Mouse (Mus musculus) embryonic facial prominence, embryonic 10.5 days (tissue): Measurements from ENCODE around the gene Gpr153. TPM values are rescaled to one million over a fixed set of nuclear protein-coding genes. Genes with fewer than 3 reads are reported as not detected.
A peak's percentile ranks its signal among the peaks of the same experiment; 100 is the strongest.

Experiments used
- DNase-seq: peaks from one replicate; pipeline ENCODE4 v3.0.0-alpha.2; 2017; ENCODE audit warnings: low spot score
- H3K27ac ChIP-seq: fragments of 300-500 bp; sonication (generic); replicated peaks from 2 replicates; pipeline ENCODE4 v1.5.1; 2016; ENCODE audit warnings: mild to moderate bottlenecking
- H3K27me3 ChIP-seq: fragments of 300-500 bp; sonication (generic); replicated peaks from 2 replicates; pipeline ENCODE4 v1.6.1; 2016; ENCODE audit warnings: low read depth, mild to moderate bottlenecking; ENCODE audit not compliant: poor library complexity, severe bottlenecking
- H3K36me3 ChIP-seq: fragments of 300-500 bp; sonication (generic); replicated peaks from 2 replicates; pipeline ENCODE4 v1.6.1; 2016; ENCODE audit warnings: mild to moderate bottlenecking, moderate library complexity
- H3K4me1 ChIP-seq: fragments of 300-500 bp; sonication (generic); 2 replicates; pipeline ENCODE4 v1.6.1; 2016
- H3K4me3 ChIP-seq: fragments of 300-500 bp; sonication (generic); 2 replicates; pipeline ENCODE4 v1.5.1; 2016; ENCODE audit warnings: mild to moderate bottlenecking, moderate library complexity
- H3K9me3 ChIP-seq: fragments of 300-500 bp; sonication (generic); 2 replicates; pipeline ENCODE4 v1.6.1; 2016; ENCODE audit warnings: mild to moderate bottlenecking
- WGBS: fragments of 180-500 bp; shearing (Covaris S2); methylation state at CpG from one replicate; pipeline ENCODE4 v1.1.7; 2016; 5-methylcytosine and 5-hydroxymethylcytosine counted together
- polyA plus RNA-seq: library from polyadenylated mRNA; unstranded; fragments of >200 nt; fragmentation: Nextera tagmentation; extraction: Ambion mirVana; gene quantifications from 2 replicates; pipeline ENCODE4 v1.2.1, GENCODE M21; 2016

The Gpr153 gene
- polyA plus RNA-seq, 1 experiment from 2014 or later = 2.7 TPM

GRCm38 (mm10) chr4:152282721-152283120 lies 8.7 kb downstream of the Gpr153 start:
- 18% methylated on average over 34 of the region's 34 CpGs for WGBS
- H3K27ac ChIP-seq = no peak overlapping the region; the same call in 1 of the 2 replicates
- no peak for DNase-seq

GRCm38 (mm10) chr4:152283186-152283950 lies 9.3 kb downstream of the Gpr153 start:
- no peaks in the 10 kb centered on the region for H3K9me3 ChIP-seq
- H3K27ac ChIP-seq = no peak overlapping the region; the same call in 1 of the 2 replicates
- H3K4me3 ChIP-seq = peak overlapping the region; percentile 51
- 0 out of 2 replicates have a peak, but pooled peaks cover 3% of the 10 kb centered on the region for H3K36me3 ChIP-seq
- 3% methylated on average over 70 of the region's 70 CpGs for WGBS
- peaks cover 99% of the 10 kb centered on the region for H3K27me3 ChIP-seq
- peaks cover 37% of the 10 kb centered on the region for H3K4me1 ChIP-seq
- peak; percentile 93 for DNase-seq

More at GRCm38 (mm10) chr4:152282721-152283120, 8.7 kb downstream of the Gpr153 start:
- H3K4me1 ChIP-seq = peaks cover 32% of the 10 kb centered on the region
- H3K9me3 ChIP-seq = no peaks in the 10 kb centered on the region
- peak overlapping the region; percentile 51 for H3K4me3 ChIP-seq
- peaks cover 92% of the 10 kb centered on the region for H3K27me3 ChIP-seq
- 0 out of 2 replicates have a peak, but pooled peaks cover 3% of the 10 kb centered on the region for H3K36me3 ChIP-seq

DNA sequence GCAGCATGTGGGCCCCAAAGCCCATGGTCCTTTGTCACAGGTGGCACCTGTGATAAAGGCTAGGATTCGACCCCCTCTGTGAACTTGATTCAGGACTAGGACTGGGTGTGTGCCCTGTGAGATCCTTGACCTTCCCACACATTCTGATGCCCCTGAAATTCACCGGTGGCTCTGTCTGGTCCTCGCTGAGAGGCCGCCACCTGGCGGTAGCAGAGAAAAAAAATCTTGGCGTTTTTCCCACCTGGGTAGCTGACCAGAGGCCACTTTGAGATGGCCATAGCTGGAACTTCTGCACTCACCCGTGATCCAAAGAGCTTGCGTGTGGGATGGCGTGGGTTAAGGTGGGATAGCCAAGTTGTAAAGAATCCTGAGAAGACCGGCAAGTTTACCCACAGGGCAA lies 11.5 kb downstream of the Gpr153 start:
- H3K27me3 ChIP-seq = peaks cover 99% of the 10 kb centered on the region
- DNase-seq = peak; percentile 70
- no peak overlapping the region for H3K4me3 ChIP-seq
- no peak overlapping the region for H3K27ac ChIP-seq
- peaks cover 2% of the 10 kb centered on the region; the same call in 1 of the 2 replicates for H3K9me3 ChIP-seq
- no peaks in the 10 kb centered on the region for H3K36me3 ChIP-seq
- 4% methylated on average over 10 of the region's 10 CpGs for WGBS
- H3K4me1 ChIP-seq = peaks cover 46% of the 10 kb centered on the region

GRCm38 (mm10) chr4:152286183-152286582 lies 12.2 kb downstream of the Gpr153 start:
- peaks cover 52% of the 10 kb centered on the region for H3K4me1 ChIP-seq

GRCm38 (mm10) chr4:152286887-152287286 lies 12.9 kb downstream of the Gpr153 start:
- Histone ChIP-seq H3K4me1 (peaks cover 59% of the 10 kb centered on the region), H3K27me3 (peaks cover 99% of the 10 kb centered on the region), H3K4me3 (peak overlapping the region; percentile 8; the same call in 1 of the 2 replicates), H3K9me3 (peaks cover 2% of the 10 kb centered on the region; the same call in 1 of the 2 replicates), H3K27ac (no peak overlapping the region), H3K36me3 (no peaks in the 10 kb centered on the region)
- WGBS = 4% methylated on average over 26 of the region's 26 CpGs
- DNase-seq = peak; percentile 84

More at GRCm38 (mm10) chr4:152286183-152286582, 12.2 kb downstream of the Gpr153 start:
- no peak for DNase-seq
- Histone ChIP-seq H3K36me3 (no peaks in the 10 kb centered on the region), H3K27ac (no peak overlapping the region), H3K27me3 (peaks cover 99% of the 10 kb centered on the region), H3K4me3 (peak overlapping the region; percentile 43), H3K9me3 (peaks cover 2% of the 10 kb centered on the region; the same call in 1 of the 2 replicates)
- 2% methylated on average over 32 of the region's 32 CpGs for WGBS

DNA sequence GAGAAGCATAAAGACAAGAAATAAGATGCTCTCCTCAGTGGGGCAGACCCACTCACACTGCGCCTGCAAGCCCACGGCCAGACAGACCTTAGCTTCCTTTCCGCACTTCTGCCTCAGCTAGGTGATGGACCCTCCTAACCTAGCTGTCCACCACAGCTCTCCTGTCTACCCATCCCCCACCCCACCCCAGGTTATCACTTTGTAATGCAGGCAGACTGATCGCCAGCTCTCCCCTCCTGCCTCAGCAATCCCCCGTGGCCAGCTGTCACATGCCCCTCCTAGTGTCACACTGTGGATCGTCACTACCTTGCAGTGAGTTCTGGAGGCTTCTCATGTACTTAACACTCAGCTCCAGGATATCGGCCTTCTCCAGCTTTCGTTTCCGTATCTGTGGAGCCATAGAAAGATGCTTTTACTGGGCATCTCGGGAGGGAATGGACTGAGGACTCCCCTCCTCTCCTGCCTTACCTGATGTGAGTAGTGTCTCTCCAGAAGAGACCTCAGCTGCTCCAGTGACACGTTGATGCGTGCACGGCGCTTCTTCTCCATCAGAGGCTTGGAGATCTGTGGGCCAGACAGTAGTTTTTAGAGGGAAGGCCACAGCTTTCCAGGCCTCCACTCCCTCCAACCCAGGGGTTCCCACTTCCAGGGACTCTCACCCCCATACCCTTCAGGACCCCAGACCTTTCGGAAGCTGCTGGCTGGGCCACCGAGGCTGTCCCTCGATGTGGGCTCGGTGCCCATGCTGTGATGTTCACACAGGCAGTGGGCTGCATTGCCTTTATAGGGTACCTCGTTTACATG lies 13.5 kb downstream of the Gpr153 start:
- H3K36me3 ChIP-seq = no peaks in the 10 kb centered on the region
- H3K27ac ChIP-seq = no peak overlapping the region
- H3K4me1 ChIP-seq = peaks cover 66% of the 10 kb centered on the region
- 9% methylated on average over 19 of the region's 19 CpGs for WGBS
- H3K9me3 ChIP-seq = peaks cover 2% of the 10 kb centered on the region; the same call in 1 of the 2 replicates
- no peak for DNase-seq
- peaks cover 99% of the 10 kb centered on the region for H3K27me3 ChIP-seq
- peak overlapping the region; percentile 8; the same call in 1 of the 2 replicates for H3K4me3 ChIP-seq

DNA sequence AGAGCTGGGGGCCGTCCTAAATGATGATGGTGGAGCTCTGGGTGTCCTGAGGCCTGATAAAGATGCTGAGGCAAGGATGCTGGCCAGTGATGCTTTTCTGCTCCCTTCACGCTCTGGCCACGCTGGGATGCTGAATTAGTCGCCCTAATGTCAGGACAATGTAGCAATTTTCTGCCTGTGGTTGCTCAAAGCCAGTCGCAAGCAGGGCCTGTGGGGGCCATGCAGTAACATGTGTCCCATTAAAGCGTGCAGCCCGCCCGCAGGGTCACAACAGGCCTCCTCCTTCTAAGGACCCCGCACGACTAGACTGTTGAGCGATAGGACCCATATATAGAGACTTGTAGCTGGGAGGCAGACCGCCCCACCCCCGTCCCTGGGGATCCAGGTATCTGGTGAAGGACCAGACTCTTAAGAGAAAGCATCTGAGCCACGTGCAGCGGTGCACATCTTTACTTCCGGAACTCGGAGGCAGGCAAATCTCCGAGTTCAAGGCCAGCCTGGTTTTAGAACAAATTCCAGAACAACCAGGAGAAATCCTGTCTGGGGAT lies 14.4 kb downstream of the Gpr153 start:
- no peaks in the 10 kb centered on the region for H3K36me3 ChIP-seq
- H3K4me1 ChIP-seq = peaks cover 66% of the 10 kb centered on the region
- no peak overlapping the region for H3K4me3 ChIP-seq
- DNase-seq = peak; percentile 37
- peaks cover 99% of the 10 kb centered on the region for H3K27me3 ChIP-seq
- 40% methylated on average over 18 of the region's 18 CpGs for WGBS
- peaks cover 2% of the 10 kb centered on the region; the same call in 1 of the 2 replicates for H3K9me3 ChIP-seq
- H3K27ac ChIP-seq = no peak overlapping the region

DNA sequence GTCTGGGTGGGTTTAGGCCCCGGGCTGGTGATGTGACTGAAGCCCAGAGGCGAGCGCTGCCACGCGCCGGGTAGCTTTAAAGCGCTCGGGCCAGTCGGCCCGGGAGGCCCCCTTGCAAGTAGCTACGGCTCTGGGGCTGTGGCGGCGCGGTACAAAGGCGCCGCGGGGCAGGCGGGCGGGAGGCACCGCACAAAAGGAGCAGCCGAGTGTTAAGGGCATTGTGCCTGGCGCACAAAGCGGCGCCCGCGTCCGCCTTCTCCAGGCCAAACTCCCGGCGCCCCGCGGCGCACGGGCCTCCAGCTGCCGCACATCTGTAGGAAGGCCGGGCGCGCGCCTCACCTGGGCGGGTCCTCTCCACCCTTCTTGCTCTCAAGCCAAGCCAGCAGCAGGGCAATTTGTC lies 16.4 kb downstream of the Gpr153 start:
- under 1% methylated on average over 39 of the region's 39 CpGs for WGBS
- Histone ChIP-seq H3K36me3 (no peaks in the 10 kb centered on the region), H3K27ac (no peak overlapping the region), H3K9me3 (peaks cover 2% of the 10 kb centered on the region; the same call in 1 of the 2 replicates), H3K27me3 (peaks cover 99% of the 10 kb centered on the region), H3K4me3 (peak overlapping the region; percentile 48), H3K4me1 (peaks cover 74% of the 10 kb centered on the region)
- peak; percentile 60 for DNase-seq

GRCm38 (mm10) chr4:152290991-152291390 lies 17.0 kb downstream of the Gpr153 start:
- Histone ChIP-seq H3K4me3 (peak overlapping the region; percentile 48; the same call in 1 of the 2 replicates), H3K27me3 (peaks cover 99% of the 10 kb centered on the region), H3K27ac (no peak overlapping the region), H3K9me3 (peaks cover 2% of the 10 kb centered on the region; the same call in 1 of the 2 replicates), H3K36me3 (no peaks in the 10 kb centered on the region), H3K4me1 (peaks cover 79% of the 10 kb centered on the region)
- 6% methylated on average over 11 of the region's 11 CpGs for WGBS
- DNase-seq = no peak

DNA sequence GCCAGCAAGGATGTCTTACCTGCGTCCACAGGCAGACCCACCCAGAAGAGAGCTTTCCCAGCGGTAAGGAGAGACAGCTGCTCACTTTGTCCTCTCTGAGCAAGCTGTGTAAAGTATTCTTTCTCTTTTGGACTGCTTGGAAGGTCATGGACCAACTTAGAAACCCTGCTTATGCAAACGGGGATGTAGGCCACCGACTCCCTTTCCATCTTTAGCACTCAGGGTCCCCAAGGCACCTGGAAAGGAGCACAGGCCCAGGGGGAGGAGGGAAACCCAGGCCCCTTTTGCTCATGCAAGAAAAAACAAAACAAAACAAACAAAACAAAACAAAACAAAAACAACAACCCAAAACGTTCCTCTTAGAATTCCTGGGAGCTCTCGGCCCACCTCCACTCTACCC lies 17.5 kb downstream of the Gpr153 start, which contains the start of gene Hes3:
Gene Hes3 (minus strand): TSS at position 101 of the 400 bp plus-strand sequence.
- Histone ChIP-seq H3K9me3 (peaks cover 2% of the 10 kb centered on the region; the same call in 1 of the 2 replicates), H3K4me1 (peaks cover 78% of the 10 kb centered on the region), H3K36me3 (no peaks in the 10 kb centered on the region), H3K4me3 (peak within 1 kb of the TSS; percentile 48), H3K27me3 (peaks cover 98% of the 10 kb centered on the region), H3K27ac (no peak within 1 kb of the TSS)
- no peak for DNase-seq
- WGBS = 21% methylated on average over 6 of the region's 6 CpGs

DNA sequence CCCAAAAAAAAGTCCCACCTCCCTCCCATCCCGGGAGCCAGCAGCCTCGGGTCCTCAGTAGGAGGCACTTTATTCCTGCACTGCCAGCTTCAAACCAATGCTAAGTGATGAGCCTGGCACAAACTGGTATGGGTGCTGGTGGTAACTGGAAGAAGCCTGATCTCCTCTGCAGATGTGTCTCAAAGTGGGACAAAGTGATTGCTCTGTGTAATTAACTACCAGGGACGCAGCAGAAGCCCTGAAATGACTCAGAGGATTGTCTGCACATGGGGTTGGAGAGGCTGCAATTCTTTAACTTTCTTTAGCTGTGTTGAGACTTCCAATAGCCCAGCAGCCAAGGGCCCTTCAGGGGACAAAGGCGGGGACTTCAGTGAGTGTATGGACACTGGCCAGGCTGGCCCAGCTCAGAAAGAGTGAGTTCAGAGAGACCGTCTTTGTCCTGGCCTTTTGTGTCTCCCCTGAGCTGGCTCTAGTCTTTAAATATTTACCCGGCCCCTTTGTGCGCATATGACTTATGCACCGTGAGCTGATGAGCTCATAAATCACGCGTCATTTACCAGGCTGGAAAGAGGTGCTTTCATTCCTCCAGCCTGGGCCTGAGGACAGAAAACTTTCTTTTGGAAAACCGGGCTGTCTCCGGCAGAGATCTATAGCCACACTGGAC lies 18.2 kb downstream of the Gpr153 start:
- Histone ChIP-seq H3K27me3 (peaks cover 91% of the 10 kb centered on the region), H3K36me3 (no peaks in the 10 kb centered on the region), H3K9me3 (peaks cover 2% of the 10 kb centered on the region; the same call in 1 of the 2 replicates), H3K4me1 (peaks cover 74% of the 10 kb centered on the region), H3K27ac (no peak overlapping the region; the same call in 1 of the 2 replicates), H3K4me3 (no peak overlapping the region)
- DNase-seq = peak; percentile 35
- 23% methylated on average over 12 of the region's 12 CpGs for WGBS
